Mouse (Mus musculus): ENCODE results near the gene Olfr1419.
A peak's percentile ranks its signal among the peaks of the same experiment; 100 is the strongest.
"Not testable (repeated sequence)": the region's sequence is repeated elsewhere in the genome, so short reads cannot be mapped to it uniquely, and the experiment has no call there.

Olfr1419 gene

DNA sequence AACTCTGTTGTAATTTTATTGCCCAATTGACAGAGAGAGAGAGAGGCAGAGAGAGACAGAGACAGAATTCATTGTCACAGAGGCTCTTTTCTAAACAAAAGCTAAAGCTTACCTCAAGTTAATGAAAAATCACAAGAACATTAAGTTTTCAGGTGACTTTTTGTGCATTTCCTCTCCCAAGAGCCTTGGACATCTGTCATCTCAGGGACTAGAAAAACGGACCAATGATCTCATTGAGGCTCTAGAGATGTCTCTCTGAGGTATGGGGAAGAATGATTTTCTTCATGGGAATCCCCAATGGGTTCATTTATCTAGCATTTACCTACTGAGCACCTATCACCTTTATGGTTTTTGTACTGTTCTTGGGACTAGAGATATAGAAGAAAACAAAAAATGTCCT lies at the start of gene Olfr1419:
Gene Olfr1419 (minus strand): TSS at position 101 of the 400 bp plus-strand sequence.
- no peak for DNase-seq

DNA sequence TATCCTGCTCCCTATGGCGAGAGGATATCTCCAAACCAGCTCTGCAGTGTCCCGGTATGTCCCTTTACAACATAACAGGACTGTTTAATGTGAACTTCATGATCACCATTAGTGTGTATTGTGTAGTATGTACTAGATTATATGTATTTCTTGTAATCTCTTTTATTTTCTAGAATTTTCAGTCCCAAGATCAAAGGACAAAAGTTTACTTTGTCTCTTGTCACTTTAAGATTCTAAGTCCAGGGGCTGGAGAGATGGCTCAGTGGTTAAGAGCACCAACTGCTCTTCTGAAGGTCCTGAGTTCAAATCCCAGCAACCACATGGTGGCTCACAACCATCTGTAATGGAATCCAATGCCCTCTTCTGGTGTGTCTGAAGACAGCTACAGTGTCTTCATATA lies 47.6 kb upstream of the Olfr1419 start:
- DNase-seq: not testable (repeated sequence)

DNA sequence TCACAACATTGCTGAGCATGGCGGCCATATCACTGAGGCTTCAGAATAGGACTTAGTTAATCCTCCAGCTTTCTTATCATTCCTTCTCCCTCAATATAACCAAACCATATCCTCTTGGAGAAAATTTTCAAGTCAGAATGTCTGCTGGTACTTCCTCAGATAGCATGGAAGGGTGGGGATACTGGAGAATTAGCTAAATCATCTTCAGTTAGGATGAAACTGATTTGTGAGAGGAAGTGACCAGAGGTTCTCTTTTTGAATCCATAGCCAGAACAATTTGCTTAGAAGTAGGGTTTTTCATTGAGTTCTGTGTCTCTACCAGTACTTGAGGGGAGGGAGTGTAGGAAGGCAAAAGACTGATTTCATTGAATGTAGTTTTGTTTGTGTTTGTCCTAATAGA lies 47.2 kb upstream of the Olfr1419 start:
- no peak for DNase-seq

DNA sequence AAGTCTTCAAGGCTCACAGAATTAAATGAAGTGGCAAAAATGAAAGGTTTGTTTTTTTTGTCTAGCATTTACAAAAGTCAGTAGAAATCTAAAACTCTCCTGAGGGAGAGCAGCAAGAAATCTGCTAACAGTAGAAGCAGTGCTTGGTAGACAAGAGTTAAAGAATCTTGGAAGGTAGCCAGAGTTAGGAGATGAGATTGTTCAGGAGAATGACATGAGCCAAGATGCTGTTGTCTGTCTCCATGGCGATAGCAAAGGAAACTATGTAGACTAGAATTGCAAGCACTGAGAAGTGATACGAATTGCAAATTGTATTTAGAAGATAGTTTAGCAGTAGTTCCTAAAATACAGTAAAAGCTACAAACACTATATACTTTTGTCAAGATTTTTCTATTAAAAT lies 40.9 kb upstream of the Olfr1419 start:
- no peak for DNase-seq

DNA sequence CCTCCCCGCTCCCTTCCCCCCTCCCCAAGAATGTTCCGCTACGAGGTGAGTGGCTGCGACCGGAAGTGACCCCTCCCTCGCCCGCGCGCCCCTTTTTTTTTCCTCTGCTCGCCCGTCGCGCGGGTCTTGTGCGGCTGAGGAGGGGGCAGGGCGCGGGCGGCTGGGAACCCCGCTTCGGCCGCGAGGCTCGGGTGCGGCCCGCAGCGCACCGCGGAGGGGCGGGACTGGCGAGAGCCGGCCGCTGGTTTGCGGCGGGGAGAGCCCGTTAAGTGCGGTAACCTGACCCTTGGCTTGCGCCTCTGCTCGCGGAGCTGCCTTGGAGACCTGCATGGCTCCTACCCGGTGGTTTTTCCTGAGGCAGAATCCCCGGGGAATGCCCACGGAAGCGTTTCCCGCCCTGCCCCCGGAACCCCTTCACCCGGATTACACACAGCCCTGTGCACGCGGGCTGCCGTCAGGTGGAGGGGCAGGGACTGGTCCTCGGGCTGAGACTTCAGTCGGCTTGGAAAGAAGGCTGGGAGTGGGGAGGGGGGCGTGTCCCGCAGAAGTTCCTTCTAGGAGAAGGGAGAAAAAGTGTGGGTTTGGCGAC lies 37.7 kb upstream of the Olfr1419 start:
- peak; percentile 44 for DNase-seq

DNA sequence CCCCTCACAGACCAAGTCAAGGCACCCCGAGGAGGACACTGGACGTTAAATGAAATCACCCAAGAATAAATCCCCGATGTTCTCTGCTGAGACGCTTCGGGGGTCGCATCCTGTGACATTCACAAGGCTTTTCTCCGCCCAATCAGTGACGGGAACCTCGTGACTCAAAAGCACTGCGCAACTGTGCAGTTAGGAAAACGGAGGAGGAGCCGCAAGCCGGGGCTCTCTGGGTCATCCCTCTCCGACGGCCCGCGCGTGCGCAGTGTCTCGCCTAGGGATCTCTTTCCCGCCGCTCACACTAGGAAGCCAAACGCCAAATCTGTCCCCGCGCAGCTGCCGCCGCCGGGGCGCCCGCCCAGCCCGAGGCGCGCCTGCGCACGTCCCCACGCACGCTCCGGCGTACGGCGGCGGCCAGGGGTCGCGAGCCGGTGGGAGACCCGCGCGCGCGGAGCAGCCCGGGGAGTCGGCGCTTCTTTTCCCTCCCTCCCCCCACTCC lies 37.2 kb upstream of the Olfr1419 start, which contains the start of gene Patl1:
Gene Patl1 (plus strand): TSS at position 363 of the 496 bp plus-strand sequence.
- DNase-seq: peak; percentile 99

DNA sequence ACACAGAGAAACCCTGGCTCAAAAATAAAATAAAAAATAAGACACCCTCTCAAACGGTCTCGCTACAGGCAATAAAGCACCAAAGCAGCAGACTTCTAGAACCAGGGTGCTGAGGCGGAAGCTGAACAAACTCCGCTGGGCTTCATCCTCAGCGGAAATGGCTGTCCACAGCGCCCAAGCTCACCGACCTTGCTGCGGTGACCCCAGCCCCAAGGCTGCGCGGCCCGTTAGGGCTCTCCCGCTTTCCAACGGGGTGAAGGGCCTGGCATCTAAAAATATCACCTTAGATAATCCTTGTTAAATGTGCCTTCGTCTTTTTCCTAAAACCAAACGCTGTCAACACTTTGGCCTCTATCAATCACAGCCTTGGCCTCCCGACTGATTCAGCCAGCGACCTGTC lies 36.7 kb upstream of the Olfr1419 start:
- DNase-seq: peak; percentile 24

DNA sequence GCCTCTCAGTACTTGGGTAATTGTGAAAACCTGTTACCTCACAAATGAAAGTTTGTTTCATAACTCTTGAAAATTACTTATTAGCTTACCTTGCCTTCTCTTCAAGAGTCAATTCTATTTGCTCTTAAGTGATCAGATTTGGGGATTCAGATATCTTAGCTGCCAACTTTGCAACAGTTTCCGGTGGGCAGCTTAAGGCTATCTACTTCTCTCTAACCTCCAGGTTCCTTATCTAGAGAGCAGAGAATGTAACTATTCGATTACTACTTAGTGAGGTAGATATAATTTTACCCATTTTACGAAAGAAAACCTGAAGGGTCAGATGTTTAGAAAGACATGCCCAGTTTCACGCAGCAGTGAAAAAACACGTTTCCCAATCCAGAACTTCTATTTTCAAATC lies 36.1 kb upstream of the Olfr1419 start:
- no peak for DNase-seq

DNA sequence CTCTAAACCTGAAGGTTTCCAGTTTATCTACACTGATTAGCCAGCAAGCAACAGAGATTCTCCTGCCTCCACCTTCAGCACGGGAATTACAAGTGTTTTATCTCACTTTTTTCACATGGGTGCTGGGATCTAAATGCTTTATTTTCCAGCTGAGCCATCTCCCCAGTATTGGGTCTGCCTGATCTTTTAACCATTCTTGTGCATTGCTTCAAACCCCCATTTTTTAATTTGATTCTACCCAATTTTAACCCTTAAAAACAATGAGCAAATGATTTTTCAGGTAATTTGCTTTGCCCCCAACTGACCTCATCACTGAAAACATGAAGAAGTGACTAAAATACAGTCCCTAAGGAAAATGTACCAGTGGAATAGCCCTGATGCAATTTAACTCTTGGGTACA lies 11.4 kb upstream of the Olfr1419 start, which contains the start of gene Olfr1420:
Gene Olfr1420 (plus strand): TSS at position 301 of the 400 bp plus-strand sequence.
- no peak for DNase-seq

DNA sequence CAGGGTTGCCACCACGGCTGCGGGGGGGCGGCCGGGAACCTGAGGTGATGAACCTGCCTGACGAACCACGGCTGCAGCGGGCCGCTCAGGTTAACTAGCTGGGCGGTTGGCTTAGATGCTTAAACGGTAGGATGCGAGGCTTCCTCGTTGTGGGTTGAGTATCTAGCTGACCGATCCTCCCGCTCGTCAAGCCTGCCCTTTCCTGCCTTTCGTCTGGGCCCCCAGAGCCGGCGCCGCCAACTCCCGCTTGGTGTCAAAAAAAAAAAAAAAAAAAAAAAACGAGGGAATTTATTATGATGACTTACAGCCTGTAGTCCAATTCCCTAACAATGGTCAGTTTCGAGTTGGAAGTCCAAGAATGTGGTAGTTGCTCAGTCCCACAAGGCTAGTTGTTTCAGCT lies 3.5 kb upstream of the Olfr1419 start:
- not testable (repeated sequence) for DNase-seq

DNA sequence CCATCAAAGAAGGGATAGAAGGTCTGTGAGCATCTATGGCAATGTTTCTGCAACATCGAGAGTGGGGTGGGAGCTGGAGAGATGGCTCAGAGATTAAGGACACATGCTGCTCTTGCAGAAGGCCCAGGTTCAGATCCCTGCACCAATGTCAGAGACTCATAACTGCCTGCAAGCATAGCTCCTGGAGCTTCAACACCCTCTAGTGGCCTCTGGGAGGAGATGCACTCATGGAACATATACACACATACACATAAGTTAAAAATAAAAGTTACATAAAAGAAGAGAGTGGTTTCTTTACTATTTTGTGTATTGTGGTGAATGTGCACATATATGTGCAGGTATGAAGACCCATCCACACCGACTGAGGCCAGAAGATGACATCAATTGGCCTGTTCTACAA lies 7.1 kb downstream of the Olfr1419 start:
- no peak for DNase-seq

DNA sequence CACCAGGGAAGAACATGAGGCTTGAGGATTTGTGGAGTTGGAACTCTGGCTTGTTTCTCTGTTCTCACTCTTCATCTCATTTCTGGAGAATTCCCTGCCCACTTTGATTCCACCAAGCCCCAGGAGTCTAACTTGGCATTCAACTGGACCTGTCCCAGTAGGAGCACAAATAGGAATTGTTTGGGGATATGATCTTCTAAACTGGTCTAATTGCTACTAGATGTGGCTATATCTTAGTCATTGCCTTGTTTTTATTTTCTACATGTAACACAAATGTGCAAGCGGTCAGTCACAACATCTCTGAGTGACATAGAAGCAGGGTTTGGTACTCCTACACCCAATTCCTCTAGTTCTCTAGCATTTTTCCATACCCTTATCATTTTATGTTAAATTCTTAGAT lies 13.9 kb downstream of the Olfr1419 start, which contains the start of gene Olfr1418:
Gene Olfr1418 (minus strand): TSS at position 101 of the 400 bp plus-strand sequence.
- DNase-seq: no peak

DNA sequence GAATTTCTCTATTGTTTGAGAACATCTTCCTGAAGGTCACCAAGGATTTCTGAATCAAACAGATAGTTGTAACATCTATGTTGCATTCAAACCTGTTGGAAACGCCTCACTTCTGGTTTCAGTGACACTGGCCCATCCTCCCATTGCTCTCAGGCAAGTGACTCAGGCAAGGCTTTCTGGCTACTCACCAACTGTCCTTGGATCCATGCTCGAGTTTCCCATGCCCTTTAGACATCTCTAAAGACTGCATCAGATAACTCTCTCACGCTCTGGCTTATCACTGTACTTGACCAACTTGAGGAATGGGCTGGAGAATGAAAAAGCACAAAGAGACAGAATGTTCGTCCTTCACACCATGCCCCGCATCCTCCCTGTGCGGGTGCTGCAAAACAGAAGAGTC lies 18.4 kb downstream of the Olfr1419 start:
- DNase-seq: no peak

DNA sequence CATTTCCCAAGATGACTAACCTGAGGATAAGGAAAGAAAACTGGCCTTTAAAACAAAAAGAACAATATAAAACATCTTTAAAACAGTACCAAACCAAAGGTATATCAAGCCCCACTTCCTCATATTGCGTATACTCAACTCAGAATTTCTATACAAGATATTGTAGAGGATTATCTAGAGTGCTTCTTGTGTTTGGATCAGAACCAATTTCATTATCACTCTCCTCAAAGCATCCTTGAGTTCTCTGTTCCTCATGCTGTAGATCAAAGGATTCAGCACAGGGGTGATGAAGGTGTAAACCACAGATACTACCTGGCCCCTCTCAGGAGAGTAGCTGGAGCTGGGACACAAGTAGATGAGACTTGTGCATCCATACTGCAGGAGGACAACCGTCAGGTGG lies 20.1 kb downstream of the Olfr1419 start:
- DNase-seq: no peak

DNA sequence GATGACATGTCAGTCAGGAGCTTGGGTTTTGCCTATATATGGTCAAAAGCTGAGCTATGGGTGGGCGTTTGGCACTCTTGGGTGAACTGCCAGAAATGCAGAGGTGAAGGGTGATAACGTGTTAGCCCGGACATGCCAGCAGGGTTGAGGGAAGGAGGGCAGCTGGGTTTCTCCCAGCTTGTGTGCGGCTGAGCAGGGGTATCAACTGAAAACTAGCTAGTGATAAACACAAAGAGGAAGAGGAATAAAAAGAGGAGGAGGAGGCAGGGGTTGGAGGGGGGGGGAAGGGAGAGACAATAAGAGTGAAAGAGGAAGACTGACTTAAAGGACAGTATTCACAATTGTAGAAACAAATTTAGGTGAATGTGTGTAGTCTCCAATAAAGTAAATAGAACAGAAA lies 22.3 kb downstream of the Olfr1419 start:
- DNase-seq: no peak

DNA sequence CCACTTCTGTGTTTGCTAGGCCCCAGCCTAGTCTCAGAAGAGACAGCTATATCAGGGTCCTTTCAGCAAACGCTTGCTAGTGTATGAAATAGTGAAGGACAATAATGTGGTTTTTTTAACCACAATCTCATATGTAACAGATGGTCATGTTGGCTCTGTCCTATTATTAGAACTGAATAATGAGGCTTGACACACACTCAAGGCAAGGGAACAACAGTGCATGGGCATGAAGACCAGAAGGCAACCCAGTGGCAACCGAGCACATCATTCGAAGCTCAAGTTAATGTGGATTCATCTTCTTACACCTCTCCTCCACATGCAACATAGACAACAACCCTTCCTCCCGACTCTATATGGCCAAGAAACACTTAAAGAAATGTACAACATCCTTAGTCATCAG lies 28.6 kb downstream of the Olfr1419 start:
- DNase-seq: no peak

DNA sequence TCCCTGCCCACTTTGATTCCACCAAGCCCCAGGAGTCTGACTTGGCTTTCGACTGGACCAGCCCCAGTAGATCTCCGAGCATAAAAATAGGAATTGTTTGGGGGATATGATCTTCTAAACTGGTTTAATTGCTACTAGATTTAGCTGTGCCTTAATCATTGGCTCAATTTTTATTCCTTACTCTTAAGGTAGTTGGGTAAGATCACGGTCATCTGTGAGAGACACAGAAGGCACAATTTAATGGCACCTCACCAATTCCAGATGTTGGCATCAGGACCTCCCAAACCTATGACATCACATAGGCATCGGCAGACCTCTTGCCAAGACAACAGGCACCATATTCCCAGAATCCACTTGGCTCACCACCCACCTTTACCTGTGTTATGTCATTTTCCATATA lies 35.8 kb downstream of the Olfr1419 start, which contains the start of gene Olfr1417:
Gene Olfr1417 (minus strand): TSS at position 101 of the 400 bp plus-strand sequence.
- DNase-seq: no peak

DNA sequence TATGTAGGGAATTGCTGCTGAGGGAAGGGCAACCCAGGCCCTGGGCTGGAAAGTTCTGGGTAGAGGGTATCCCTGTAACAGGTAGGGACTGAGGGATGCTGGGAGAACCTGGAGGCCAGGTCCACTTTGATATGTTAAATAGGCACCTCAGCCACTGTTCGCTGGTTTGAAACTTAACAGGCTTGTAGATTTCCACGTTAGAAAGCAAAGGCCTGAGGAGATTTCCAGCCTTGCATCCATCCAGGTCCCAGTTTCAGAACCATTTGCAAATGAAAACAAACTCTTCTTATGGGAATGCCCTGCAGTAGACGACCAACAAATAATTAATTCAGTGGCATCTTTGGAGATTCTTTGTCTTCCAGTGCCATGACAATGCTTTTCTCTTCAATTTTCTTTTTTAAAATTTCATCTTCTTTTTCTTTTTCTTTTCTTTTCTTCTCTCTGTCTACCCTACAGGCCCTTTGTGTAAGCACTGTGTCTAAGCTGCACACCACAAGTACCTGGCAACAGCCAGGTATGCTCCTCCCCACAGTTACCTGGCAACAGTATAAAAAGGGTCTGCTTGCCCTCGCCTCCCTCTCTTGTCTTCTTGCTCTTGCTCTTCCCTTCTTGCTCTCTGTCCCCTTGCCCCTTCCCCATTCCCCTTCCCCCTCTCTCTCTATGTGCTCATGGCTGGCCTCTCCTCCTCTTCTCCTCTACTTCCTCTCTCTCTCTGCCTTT lies 51.4 kb downstream of the Olfr1419 start:
- no peak for DNase-seq

DNA sequence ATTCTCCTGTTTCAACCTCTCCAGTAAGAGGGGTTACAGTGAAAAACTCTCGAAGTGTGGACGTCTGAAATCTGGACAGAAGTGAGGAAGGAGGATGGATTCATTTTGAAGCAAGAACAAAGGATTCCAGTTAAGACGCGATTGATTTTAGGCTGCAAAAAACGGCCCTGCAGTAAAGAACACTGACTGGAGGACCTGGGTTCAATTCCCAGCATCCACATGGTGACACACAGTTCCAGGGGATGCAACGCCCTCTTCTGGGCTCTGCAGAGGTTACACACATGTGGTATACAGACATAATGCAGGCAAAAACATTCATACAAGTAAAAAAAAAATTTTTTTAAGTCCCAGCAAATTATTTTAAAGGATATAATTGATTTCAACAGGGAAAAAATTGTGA lies 54.7 kb downstream of the Olfr1419 start:
- DNase-seq: peak; percentile 7

DNA sequence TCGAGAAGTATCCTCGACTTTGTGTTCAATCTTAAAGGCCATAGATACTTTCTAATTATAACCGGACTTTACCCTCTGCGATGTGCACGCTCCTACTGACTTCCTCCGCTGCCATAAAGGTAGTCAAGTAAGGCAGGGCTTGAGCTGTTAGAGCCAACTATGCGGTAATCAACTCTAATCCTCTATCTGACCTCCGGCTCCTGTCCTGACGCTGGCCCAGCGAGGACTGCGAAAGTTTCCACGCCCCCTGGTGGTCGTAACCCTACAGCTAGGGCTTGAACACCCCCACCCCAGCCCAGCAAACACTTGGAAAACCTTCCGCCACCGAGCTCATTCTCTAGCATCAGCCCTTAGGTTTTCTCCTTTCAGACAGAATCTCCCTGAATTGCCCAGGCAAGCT lies 55.1 kb downstream of the Olfr1419 start:
- peak; percentile 76 for DNase-seq

DNA sequence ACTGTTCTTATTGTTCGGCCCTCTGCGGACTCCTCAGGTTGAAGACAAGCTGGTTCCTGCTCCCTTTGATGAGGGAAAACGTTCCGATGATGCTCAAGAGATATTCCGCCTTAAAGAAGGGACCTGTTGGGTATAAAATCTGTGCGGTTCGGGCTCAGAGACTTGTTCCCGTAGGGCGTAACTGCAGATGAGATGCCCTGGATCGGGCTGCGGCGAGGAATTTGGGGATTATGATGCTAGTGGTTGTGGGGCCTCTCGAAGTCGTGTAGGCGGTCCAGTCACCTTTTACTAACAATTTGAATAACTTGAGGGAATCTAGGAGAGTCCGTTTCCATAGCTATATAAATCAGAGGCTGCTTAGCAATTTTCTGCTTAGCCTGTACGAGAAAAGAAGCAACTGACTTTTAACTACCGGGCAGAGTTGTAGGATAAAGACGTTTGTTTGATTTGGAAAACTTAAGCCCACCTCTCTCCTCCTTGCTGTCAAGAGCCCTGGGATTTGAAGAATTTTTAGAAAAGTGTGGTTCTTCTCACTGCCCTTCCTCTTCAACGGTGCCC lies 55.7 kb downstream of the Olfr1419 start, which contains the start of gene Stx3:
Gene Stx3 (minus strand): TSS at position 261 of the 558 bp plus-strand sequence.
- DNase-seq: peak; percentile 8

All from right cerebral cortex, postnatal 14 days (tissue).